Mouse (Mus musculus): ENCODE measurements around the gene Rpl21. TPM values are rescaled to one million over a fixed set of nuclear protein-coding genes. Genes with fewer than 3 reads are reported as not detected.

Gene Rpl21
- polyA plus RNA-seq, 1 experiment from 2014 or later: 515 TPM

Other genes starting within 250 kb of the Rpl21 start
- gene Gpr12, start 247.7 kb upstream of the Rpl21 start, polyA plus RNA-seq (2014; fragmentation: Nextera tagmentation; extraction: Ambion mirVana): 0.14 and 0.38 TPM in 2 replicates
- gene Usp12, start 37.9 kb upstream of the Rpl21 start, polyA plus RNA-seq (2014; fragmentation: Nextera tagmentation; extraction: Ambion mirVana): 11.6 and 12.6 TPM in 2 replicates
- 18.8 and 19.0 TPM in 2 replicates for gene Rasl11a, start 12.2 kb downstream of the Rpl21 start, polyA plus RNA-seq (2014; fragmentation: Nextera tagmentation; extraction: Ambion mirVana)
- 106 TPM in 2 replicates for gene Gtf3a, start 115.8 kb downstream of the Rpl21 start, polyA plus RNA-seq (2014; fragmentation: Nextera tagmentation; extraction: Ambion mirVana)
- gene Mtif3, start 130.9 kb downstream of the Rpl21 start, polyA plus RNA-seq (2014; fragmentation: Nextera tagmentation; extraction: Ambion mirVana): 26.1 and 27.0 TPM in 2 replicates
- 7.7 and 8.4 TPM in 2 replicates for gene Lnx2, start 243.7 kb downstream of the Rpl21 start, polyA plus RNA-seq (2014; fragmentation: Nextera tagmentation; extraction: Ambion mirVana)
- 112 and 119 TPM in 2 replicates for gene Polr1d, start 244.2 kb downstream of the Rpl21 start, polyA plus RNA-seq (2014; fragmentation: Nextera tagmentation; extraction: Ambion mirVana)